Mouse (Mus musculus): ENCODE data around the gene Mlxipl. TPM values are rescaled to one million over a fixed set of nuclear protein-coding genes. Genes with fewer than 3 reads are reported as not detected.

Gene Mlxipl
- polyA plus RNA-seq, 1 experiment from 2014 or later: 1.2 TPM

GRCm38 (mm10) chr5:135075655-135076054, 14.0 kb upstream of the Mlxipl start:
- Histone ChIP-seq H3K9ac (ENCODE audit: low read depth, low read length) (no peak overlapping the region), H3K27ac (ENCODE audit: low read depth, low read length) (no peak overlapping the region), H3K4me1 (ENCODE audit: control insufficient read depth, insufficient read depth, low read length) (peaks cover 7% of the 10 kb centered on the region), H3K4me3 (ENCODE audit: low read depth, low read length) (no peak overlapping the region), H3K9me3 (replicated peaks; ENCODE audit: control insufficient read depth, low read length) (no peaks in the 10 kb centered on the region), H3K36me3 (ENCODE audit: control insufficient read depth, insufficient read depth, low read length) (no peaks in the 10 kb centered on the region), H3K4me2 (no peak overlapping the region), H3K27me3 (ENCODE audit: control insufficient read depth, insufficient read depth, low read length) (peaks cover 5% of the 10 kb centered on the region; the same call in 1 of the 2 replicates)
- WGBS (ENCODE audit: insufficient replicate concordance): 62% methylated on average over 4 of the region's 4 CpGs
- no peak for ATAC-seq (replicated peaks; ENCODE audit: insufficient number of reproducible peaks, low FRiP score, low TSS enrichment)

DNA sequence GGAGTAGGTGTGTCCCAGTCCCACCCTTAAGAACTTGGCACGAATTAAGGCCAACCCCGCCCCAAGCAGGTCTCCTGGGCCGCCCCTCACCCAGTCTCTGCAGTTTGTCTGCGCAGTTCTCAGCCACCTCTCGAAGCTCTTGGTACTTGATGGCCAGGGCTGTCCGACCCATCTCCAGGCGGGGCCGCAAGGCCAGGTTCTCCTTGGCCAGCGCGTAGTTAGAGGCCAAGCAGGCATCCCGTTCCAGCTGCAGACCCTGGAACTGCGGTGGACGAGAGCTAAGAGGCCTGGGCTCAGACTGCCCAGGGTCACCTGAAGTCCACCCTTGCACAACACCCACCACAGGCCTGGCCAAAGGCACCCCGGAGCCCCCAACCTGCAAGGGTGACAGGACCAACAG, 13.3 kb upstream of the Mlxipl start:
- 80% methylated on average over 14 of the region's 14 CpGs for WGBS (ENCODE audit: insufficient replicate concordance)
- Histone ChIP-seq H3K9ac (ENCODE audit: low read depth, low read length) (no peak overlapping the region), H3K9me3 (replicated peaks; ENCODE audit: control insufficient read depth, low read length) (no peaks in the 10 kb centered on the region), H3K36me3 (ENCODE audit: control insufficient read depth, insufficient read depth, low read length) (no peaks in the 10 kb centered on the region), H3K4me1 (ENCODE audit: control insufficient read depth, insufficient read depth, low read length) (peaks cover 7% of the 10 kb centered on the region), H3K4me2 (no peak overlapping the region; the same call in 1 of the 2 replicates), H3K27me3 (ENCODE audit: control insufficient read depth, insufficient read depth, low read length) (peaks cover 5% of the 10 kb centered on the region; the same call in 1 of the 2 replicates), H3K4me3 (ENCODE audit: low read depth, low read length) (no peak overlapping the region), H3K27ac (ENCODE audit: low read depth, low read length) (no peak overlapping the region)
- no peak for ATAC-seq (replicated peaks; ENCODE audit: insufficient number of reproducible peaks, low FRiP score, low TSS enrichment)

GRCm38 (mm10) chr5:135076931-135077505, 12.7 kb upstream of the Mlxipl start:
- H3K27me3 ChIP-seq (ENCODE audit: control insufficient read depth, insufficient read depth, low read length): peaks cover 5% of the 10 kb centered on the region; the same call in 1 of the 2 replicates
- no peak overlapping the region for H3K27ac ChIP-seq (ENCODE audit: low read depth, low read length)
- peak overlapping the region; percentile 79 for H3K4me3 ChIP-seq (ENCODE audit: low read depth, low read length)
- WGBS (ENCODE audit: insufficient replicate concordance): 37% methylated on average over 14 of the region's 14 CpGs
- H3K36me3 ChIP-seq (ENCODE audit: control insufficient read depth, insufficient read depth, low read length): no peaks in the 10 kb centered on the region
- H3K4me2 ChIP-seq: peak overlapping the region; percentile 98
- peak overlapping the region; percentile 90 for H3K9ac ChIP-seq (ENCODE audit: low read depth, low read length)
- peaks cover 7% of the 10 kb centered on the region for H3K4me1 ChIP-seq (ENCODE audit: control insufficient read depth, insufficient read depth, low read length)
- H3K9me3 ChIP-seq (replicated peaks; ENCODE audit: control insufficient read depth, low read length): no peaks in the 10 kb centered on the region
- no peak for ATAC-seq (replicated peaks; ENCODE audit: insufficient number of reproducible peaks, low FRiP score, low TSS enrichment)

- H3K4me2 ChIP-seq: peak within 1 kb of the TSS; percentile 98
- under 1% methylated on average over 49 of the region's 83 CpGs for WGBS (ENCODE audit: insufficient replicate concordance)
- peaks cover 7% of the 10 kb centered on the region for H3K4me1 ChIP-seq (ENCODE audit: control insufficient read depth, insufficient read depth, low read length)
- H3K9me3 ChIP-seq (replicated peaks; ENCODE audit: control insufficient read depth, low read length): no peaks in the 10 kb centered on the region
- H3K9ac ChIP-seq (ENCODE audit: low read depth, low read length): peak within 1 kb of the TSS; percentile 90
- H3K27me3 ChIP-seq (ENCODE audit: control insufficient read depth, insufficient read depth, low read length): peaks cover 5% of the 10 kb centered on the region; the same call in 1 of the 2 replicates
- peak within 1 kb of the TSS; percentile 79 for H3K4me3 ChIP-seq (ENCODE audit: low read depth, low read length)
- no peak within 1 kb of the TSS for H3K27ac ChIP-seq (ENCODE audit: low read depth, low read length)
- ATAC-seq (replicated peaks; ENCODE audit: insufficient number of reproducible peaks, low FRiP score, low TSS enrichment): peak; percentile 82
- no peaks in the 10 kb centered on the region for H3K36me3 ChIP-seq (ENCODE audit: control insufficient read depth, insufficient read depth, low read length)
Measured at GRCm38 (mm10) chr5:135077564-135078481, 11.9 kb upstream of the Mlxipl start, which contains the start of gene Vps37d. TSS of gene Vps37d (minus strand) at chr5:135078266.

DNA sequence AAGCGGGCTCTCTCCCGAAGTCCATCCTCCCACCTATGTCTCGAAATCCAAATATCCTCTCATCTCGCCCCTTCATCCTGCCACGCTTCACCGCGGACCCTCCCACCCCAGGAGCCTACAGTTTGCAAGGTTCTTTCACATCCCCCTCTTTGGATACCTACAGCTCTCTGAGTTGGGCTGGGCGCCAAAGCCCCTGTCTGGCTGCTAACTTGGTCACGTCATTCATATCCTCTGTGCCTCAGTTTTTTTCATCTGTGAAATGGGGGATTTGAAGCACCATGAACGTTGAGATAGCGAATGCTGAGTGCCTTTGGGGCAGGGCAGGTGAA, 11.2 kb upstream of the Mlxipl start:
- peaks cover 5% of the 10 kb centered on the region; the same call in 1 of the 2 replicates for H3K27me3 ChIP-seq (ENCODE audit: control insufficient read depth, insufficient read depth, low read length)
- peak overlapping the region; percentile 90 for H3K9ac ChIP-seq (ENCODE audit: low read depth, low read length)
- H3K4me3 ChIP-seq (ENCODE audit: low read depth, low read length): peak overlapping the region; percentile 79
- no peak for ATAC-seq (replicated peaks; ENCODE audit: insufficient number of reproducible peaks, low FRiP score, low TSS enrichment)
- no peak overlapping the region for H3K27ac ChIP-seq (ENCODE audit: low read depth, low read length)
- no peaks in the 10 kb centered on the region for H3K9me3 ChIP-seq (replicated peaks; ENCODE audit: control insufficient read depth, low read length)
- no peaks in the 10 kb centered on the region for H3K36me3 ChIP-seq (ENCODE audit: control insufficient read depth, insufficient read depth, low read length)
- peaks cover 4% of the 10 kb centered on the region for H3K4me1 ChIP-seq (ENCODE audit: control insufficient read depth, insufficient read depth, low read length)
- under 1% methylated on average over 11 of the region's 11 CpGs for WGBS (ENCODE audit: insufficient replicate concordance)
- peak overlapping the region; percentile 98 for H3K4me2 ChIP-seq

DNA sequence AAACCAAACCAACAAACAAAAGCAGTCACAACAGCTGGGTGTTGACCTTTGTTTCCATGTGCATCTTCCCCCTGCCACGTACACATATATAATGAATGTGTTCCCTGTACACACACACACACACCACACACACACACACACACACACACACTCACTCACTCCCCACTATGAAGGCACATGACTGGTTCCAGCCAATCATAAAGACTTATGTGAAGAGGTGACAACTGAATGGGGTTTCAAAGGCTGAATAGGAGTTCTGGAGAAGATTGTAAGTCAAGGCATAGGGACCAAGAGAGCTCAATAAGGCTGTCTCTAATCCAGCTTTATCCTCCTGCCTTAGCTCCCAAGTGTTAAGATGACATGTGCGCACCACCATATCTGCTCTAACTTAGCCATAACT, 10.1 kb upstream of the Mlxipl start:
- ATAC-seq (replicated peaks; ENCODE audit: insufficient number of reproducible peaks, low FRiP score, low TSS enrichment): no peak
- no peak overlapping the region for H3K4me3 ChIP-seq (ENCODE audit: low read depth, low read length)
- peaks cover 2% of the 10 kb centered on the region; the same call in 1 of the 2 replicates for H3K27me3 ChIP-seq (ENCODE audit: control insufficient read depth, insufficient read depth, low read length)
- H3K4me2 ChIP-seq: no peak overlapping the region
- no peaks in the 10 kb centered on the region for H3K9me3 ChIP-seq (replicated peaks; ENCODE audit: control insufficient read depth, low read length)
- 95% methylated on average over 2 of the region's 2 CpGs for WGBS (ENCODE audit: insufficient replicate concordance)
- H3K4me1 ChIP-seq (ENCODE audit: control insufficient read depth, insufficient read depth, low read length): no peaks in the 10 kb centered on the region
- no peaks in the 10 kb centered on the region for H3K36me3 ChIP-seq (ENCODE audit: control insufficient read depth, insufficient read depth, low read length)
- no peak overlapping the region for H3K27ac ChIP-seq (ENCODE audit: low read depth, low read length)
- no peak overlapping the region for H3K9ac ChIP-seq (ENCODE audit: low read depth, low read length)

DNA sequence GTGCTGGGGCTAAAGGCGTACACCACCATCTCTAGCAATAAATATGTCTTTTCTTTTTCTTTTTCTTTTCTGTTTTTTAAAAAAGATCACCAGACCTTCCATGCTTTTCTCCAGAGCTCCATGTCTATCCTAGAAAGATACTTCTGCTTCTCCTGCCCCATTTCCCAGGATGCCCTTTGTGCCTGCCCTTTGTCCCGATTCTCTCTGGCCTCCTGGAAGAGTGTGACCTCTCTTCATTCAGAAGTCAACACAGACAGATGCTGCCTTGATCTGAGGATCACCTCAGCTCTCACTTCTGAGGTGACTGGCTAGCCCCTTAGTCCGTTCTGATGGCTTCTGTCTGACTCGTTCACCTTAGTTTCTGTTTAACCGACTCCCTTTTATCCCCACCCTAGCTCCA, 9.2 kb upstream of the Mlxipl start:
- Histone ChIP-seq H3K36me3 (ENCODE audit: control insufficient read depth, insufficient read depth, low read length) (no peaks in the 10 kb centered on the region), H3K9me3 (replicated peaks; ENCODE audit: control insufficient read depth, low read length) (no peaks in the 10 kb centered on the region), H3K9ac (ENCODE audit: low read depth, low read length) (no peak overlapping the region), H3K4me3 (ENCODE audit: low read depth, low read length) (no peak overlapping the region), H3K27me3 (ENCODE audit: control insufficient read depth, insufficient read depth, low read length) (peaks cover 5% of the 10 kb centered on the region; the same call in 1 of the 2 replicates), H3K4me2 (no peak overlapping the region), H3K27ac (ENCODE audit: low read depth, low read length) (no peak overlapping the region), H3K4me1 (ENCODE audit: control insufficient read depth, insufficient read depth, low read length) (no peaks in the 10 kb centered on the region)
- ATAC-seq (replicated peaks; ENCODE audit: insufficient number of reproducible peaks, low FRiP score, low TSS enrichment): no peak
- WGBS (ENCODE audit: insufficient replicate concordance): 81% methylated on average over 5 of the region's 5 CpGs

GRCm38 (mm10) chr5:135086871-135087270, 2.8 kb upstream of the Mlxipl start:
- Histone ChIP-seq H3K36me3 (ENCODE audit: control insufficient read depth, insufficient read depth, low read length) (no peaks in the 10 kb centered on the region), H3K27ac (ENCODE audit: low read depth, low read length) (no peak overlapping the region), H3K9ac (ENCODE audit: low read depth, low read length) (no peak overlapping the region), H3K4me2 (no peak overlapping the region), H3K9me3 (replicated peaks; ENCODE audit: control insufficient read depth, low read length) (no peaks in the 10 kb centered on the region), H3K27me3 (ENCODE audit: control insufficient read depth, insufficient read depth, low read length) (peaks cover 48% of the 10 kb centered on the region), H3K4me1 (ENCODE audit: control insufficient read depth, insufficient read depth, low read length) (no peaks in the 10 kb centered on the region), H3K4me3 (ENCODE audit: low read depth, low read length) (no peak overlapping the region)
- ATAC-seq (replicated peaks; ENCODE audit: insufficient number of reproducible peaks, low FRiP score, low TSS enrichment): no peak
- 62% methylated on average over 4 of the region's 4 CpGs for WGBS (ENCODE audit: insufficient replicate concordance)

Data from heart, embryonic 11.5 days (tissue).